Mouse (Mus musculus): ENCODE results near the gene Hist1h3e. TPM values are rescaled to one million over a fixed set of nuclear protein-coding genes. Genes with fewer than 3 reads are reported as not detected.
"Not testable (repeated sequence)": the region's sequence is repeated elsewhere in the genome, so short reads cannot be mapped to it uniquely, and the experiment has no call there.

Gene Hist1h3e
- polyA plus RNA-seq, 1 experiment: 3.8 TPM

- Histone ChIP-seq H3K27ac (ENCODE audit: insufficient read depth, low read depth, low read length) (no peak overlapping the region), H3K4me1 (ENCODE audit: control insufficient read depth, insufficient read depth, low read length) (peaks cover 13% of the 10 kb centered on the region; the same call in 1 of the 2 replicates), H3K4me3 (ENCODE audit: insufficient read depth, low read depth, low read length) (no peak overlapping the region), H3K27me3 (replicated peaks; ENCODE audit: control insufficient read depth, insufficient read depth, low read length) (no peaks in the 10 kb centered on the region), H3K36me3 (ENCODE audit: control insufficient read depth, insufficient read depth, low read length) (no peaks in the 10 kb centered on the region)
- TF ChIP-seq CTCF (conservative IDR thresholded peaks at IDR 0.05; ENCODE audit: insufficient read depth, insufficient read length, low read depth, low read length) (no peak), POLR2A (IDR thresholded peaks at IDR 0.05; ENCODE audit: low read depth, low read length) (no peak)
- WGBS: 43% methylated on average over 6 of the region's 6 CpGs
- DNase-seq: no peak
These were observed 20.3 kb upstream of the Hist1h3e start for GRCm38 (mm10) chr13:23582219-23583056.

- peak; percentile 99 for DNase-seq
- H3K27ac ChIP-seq (ENCODE audit: insufficient read depth, low read depth, low read length): no peak within 1 kb of the TSS; the same call in 1 of the 2 replicates
- WGBS: under 1% methylated on average over 43 of the region's 43 CpGs
These were observed 19.4 kb upstream of the Hist1h3e start, which contains the start of gene Hist1h4d for GRCm38 (mm10) chr13:23581408-23582218. Hist1h4d (plus strand) TSS chr13:23581598.

DNA sequence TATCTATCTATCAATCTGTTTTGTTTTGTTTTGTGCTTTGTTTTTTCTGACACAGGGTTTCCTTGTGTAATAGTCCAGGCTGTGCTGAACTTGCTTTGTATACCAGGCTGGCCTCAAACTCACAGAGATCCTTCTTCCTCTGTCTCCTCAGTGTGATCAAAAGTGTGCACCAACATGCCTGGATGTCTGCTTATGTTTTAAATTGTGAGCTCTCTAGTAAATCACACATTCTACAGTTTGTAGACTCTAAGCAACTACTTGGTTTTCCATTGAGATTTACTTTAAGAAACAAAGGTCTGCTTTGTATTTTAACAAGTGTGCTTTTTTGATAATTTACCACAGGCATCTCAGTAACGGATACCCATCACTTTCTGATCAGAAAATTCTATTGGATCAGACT lies 15.7 kb upstream of the Hist1h3e start:
- WGBS: 94% methylated on average over 1 of the region's 1 CpGs

More at GRCm38 (mm10) chr13:23581408-23582218, 19.4 kb upstream of the Hist1h3e start, which contains the start of gene Hist1h4d:
- TF ChIP-seq POLR2A (IDR thresholded peaks at IDR 0.05; ENCODE audit: low read depth, low read length) (peak; percentile 97), CTCF (conservative IDR thresholded peaks at IDR 0.05; ENCODE audit: insufficient read depth, insufficient read length, low read depth, low read length) (no peak)
- H3K4me3 ChIP-seq (ENCODE audit: insufficient read depth, low read depth, low read length): peak within 1 kb of the TSS; percentile 70
- H3K27me3 ChIP-seq (replicated peaks; ENCODE audit: control insufficient read depth, insufficient read depth, low read length): no peaks in the 10 kb centered on the region
- H3K4me1 ChIP-seq (ENCODE audit: control insufficient read depth, insufficient read depth, low read length): peaks cover 13% of the 10 kb centered on the region; the same call in 1 of the 2 replicates
- no peaks in the 10 kb centered on the region for H3K36me3 ChIP-seq (ENCODE audit: control insufficient read depth, insufficient read depth, low read length)

DNA sequence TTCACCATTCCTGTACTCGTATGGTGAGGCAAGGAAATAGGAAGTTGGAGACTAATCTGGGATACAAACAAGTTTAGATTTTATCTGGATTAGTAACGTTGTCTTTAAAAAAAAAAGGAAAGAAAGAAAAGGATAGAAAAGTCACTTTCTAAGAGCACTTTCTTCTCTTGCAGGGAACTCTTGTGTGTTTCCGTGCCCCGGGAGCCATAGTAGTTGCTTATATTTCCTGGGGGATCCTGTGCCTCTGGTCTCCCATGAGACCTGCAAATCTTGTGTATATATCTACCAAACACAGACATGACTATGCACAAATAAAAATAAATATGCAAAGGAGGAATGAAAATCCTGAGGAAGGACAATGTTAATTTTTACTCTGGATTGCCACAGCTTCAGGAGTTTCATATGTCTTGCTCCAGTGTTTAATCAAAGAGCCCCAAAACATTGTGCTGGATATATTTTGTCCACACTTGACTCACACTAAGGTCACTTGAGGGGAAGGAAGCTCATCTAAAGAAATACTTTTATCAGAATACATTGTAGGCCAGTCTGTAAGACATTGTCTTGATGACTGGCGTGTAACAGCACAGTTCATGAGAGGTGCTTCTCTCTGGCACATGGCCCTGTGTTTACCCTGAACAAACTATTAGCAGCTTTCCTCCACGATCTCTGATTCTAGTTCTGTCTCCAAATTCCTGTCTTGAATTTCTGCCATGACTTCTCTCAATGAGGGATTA lies 14.9 kb upstream of the Hist1h3e start:
- no peak overlapping the region for H3K4me3 ChIP-seq (ENCODE audit: insufficient read depth, low read depth, low read length)

More for the DNA sequence above, 15.7 kb upstream of the Hist1h3e start:
- H3K4me3 ChIP-seq (ENCODE audit: insufficient read depth, low read depth, low read length): no peak overlapping the region
- H3K27ac ChIP-seq (ENCODE audit: insufficient read depth, low read depth, low read length): no peak overlapping the region
- TF ChIP-seq POLR2A (IDR thresholded peaks at IDR 0.05; ENCODE audit: low read depth, low read length) (no peak), CTCF (conservative IDR thresholded peaks at IDR 0.05; ENCODE audit: insufficient read depth, insufficient read length, low read depth, low read length) (no peak)
- no peak for DNase-seq
- peaks cover 6% of the 10 kb centered on the region; the same call in 1 of the 2 replicates for H3K4me1 ChIP-seq (ENCODE audit: control insufficient read depth, insufficient read depth, low read length)
- H3K36me3 ChIP-seq (ENCODE audit: control insufficient read depth, insufficient read depth, low read length): no peaks in the 10 kb centered on the region
- 0 out of 2 replicates have a peak, but pooled peaks cover 2% of the 10 kb centered on the region for H3K27me3 ChIP-seq (replicated peaks; ENCODE audit: control insufficient read depth, insufficient read depth, low read length)

GRCm38 (mm10) chr13:23576351-23576881 lies 14.2 kb upstream of the Hist1h3e start:
- no peak for DNase-seq
- H3K4me3 ChIP-seq (ENCODE audit: insufficient read depth, low read depth, low read length): no peak overlapping the region
- H3K27ac ChIP-seq (ENCODE audit: insufficient read depth, low read depth, low read length): no peak overlapping the region
- H3K27me3 ChIP-seq (replicated peaks; ENCODE audit: control insufficient read depth, insufficient read depth, low read length): 0 out of 2 replicates have a peak, but pooled peaks cover 2% of the 10 kb centered on the region
- H3K4me1 ChIP-seq (ENCODE audit: control insufficient read depth, insufficient read depth, low read length): no peaks in the 10 kb centered on the region; the same call in 1 of the 2 replicates
- no peak for TF ChIP-seq POLR2A (IDR thresholded peaks at IDR 0.05; ENCODE audit: low read depth, low read length)
- TF ChIP-seq CTCF (conservative IDR thresholded peaks at IDR 0.05; ENCODE audit: insufficient read depth, insufficient read length, low read depth, low read length): no peak
- 71% methylated on average over 7 of the region's 7 CpGs for WGBS
- no peaks in the 10 kb centered on the region for H3K36me3 ChIP-seq (ENCODE audit: control insufficient read depth, insufficient read depth, low read length)

More for the DNA sequence above, 14.9 kb upstream of the Hist1h3e start:
- WGBS: 73% methylated on average over 6 of the region's 6 CpGs
- no peak overlapping the region for H3K27ac ChIP-seq (ENCODE audit: insufficient read depth, low read depth, low read length)
- 0 out of 2 replicates have a peak, but pooled peaks cover 2% of the 10 kb centered on the region for H3K27me3 ChIP-seq (replicated peaks; ENCODE audit: control insufficient read depth, insufficient read depth, low read length)
- no peak for DNase-seq
- H3K4me1 ChIP-seq (ENCODE audit: control insufficient read depth, insufficient read depth, low read length): peaks cover 6% of the 10 kb centered on the region; the same call in 1 of the 2 replicates
- TF ChIP-seq POLR2A (IDR thresholded peaks at IDR 0.05; ENCODE audit: low read depth, low read length): no peak
- no peak for TF ChIP-seq CTCF (conservative IDR thresholded peaks at IDR 0.05; ENCODE audit: insufficient read depth, insufficient read length, low read depth, low read length)
- H3K36me3 ChIP-seq (ENCODE audit: control insufficient read depth, insufficient read depth, low read length): no peaks in the 10 kb centered on the region

DNA sequence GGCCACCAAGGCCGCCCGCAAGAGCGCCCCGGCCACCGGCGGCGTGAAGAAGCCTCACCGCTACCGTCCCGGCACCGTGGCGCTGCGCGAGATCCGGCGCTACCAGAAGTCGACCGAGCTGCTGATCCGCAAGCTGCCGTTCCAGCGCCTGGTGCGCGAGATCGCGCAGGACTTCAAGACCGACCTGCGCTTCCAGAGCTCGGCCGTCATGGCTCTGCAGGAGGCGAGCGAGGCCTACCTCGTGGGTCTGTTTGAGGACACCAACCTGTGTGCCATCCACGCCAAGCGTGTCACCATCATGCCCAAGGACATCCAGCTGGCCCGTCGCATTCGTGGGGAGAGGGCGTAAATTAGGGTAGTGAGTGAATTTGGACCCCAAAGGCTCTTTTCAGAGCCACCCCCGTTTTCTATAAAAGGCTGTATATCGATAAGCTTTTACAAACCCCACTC lies 13.7 kb upstream of the Hist1h3e start:
- WGBS: 10% methylated on average over 12 of the region's 40 CpGs
- H3K27me3 ChIP-seq (replicated peaks; ENCODE audit: control insufficient read depth, insufficient read depth, low read length); DNase-seq; H3K27ac ChIP-seq (ENCODE audit: insufficient read depth, low read depth, low read length); H3K36me3 ChIP-seq (ENCODE audit: control insufficient read depth, insufficient read depth, low read length); H3K4me1 ChIP-seq (ENCODE audit: control insufficient read depth, insufficient read depth, low read length): not testable (repeated sequence)
- H3K4me3 ChIP-seq (ENCODE audit: insufficient read depth, low read depth, low read length): peak overlapping the region; percentile 37; the same call in 1 of the 2 replicates

All from kidney, adult 2 months (tissue).